Mouse (Mus musculus): Measurements from ENCODE around the gene Edem3. TPM values are rescaled to one million over a fixed set of nuclear protein-coding genes. Genes with fewer than 3 reads are reported as not detected.

Gene Edem3
- 6.9 and 9.4 TPM in 2 replicates for polyA plus RNA-seq (2012; rRNA removed; ENCODE audit: low replicate concordance)

GRCm38 (mm10) chr1:151754881-151755659 is at the start of gene Edem3:
Edem3 (plus strand) TSS chr1:151755371.

Other genes with a start within 250 kb of the Edem3 start
- gene Fam129a, start 184.2 kb upstream of the Edem3 start, polyA plus RNA-seq (2012; rRNA removed; ENCODE audit: low replicate concordance), result 14.4 and 16.5 TPM in 2 replicates